Mouse (Mus musculus): Measurements from ENCODE around the gene Gm15013. TPM values are rescaled to one million over a fixed set of nuclear protein-coding genes. Genes with fewer than 3 reads are reported as not detected.
"Not testable (repeated sequence)": the region's sequence is repeated elsewhere in the genome, so short reads cannot be mapped to it uniquely, and the experiment has no call there.

The Gm15013 gene
- total RNA-seq (2014; rRNA removed): not detected in 2 replicates
- not detected in 2 replicates for polyA plus RNA-seq (2012; rRNA removed)

GRCm38 (mm10) chrX:139714381-139714780, at the start of gene Gm15013:
Gene Gm15013 (minus strand): TSS chrX:139714481.
- no peaks in the 10 kb centered on the region for H3K4me1 ChIP-seq (ENCODE audit: control insufficient read depth, insufficient read depth, low read length)
- H3K36me3 ChIP-seq (ENCODE audit: control insufficient read depth, insufficient read depth, low read length): 0 out of 2 replicates have a peak, but pooled peaks cover 2% of the 10 kb centered on the region
- no peaks in the 10 kb centered on the region for H3K27me3 ChIP-seq (ENCODE audit: control insufficient read depth, insufficient read depth, low read length)
- no peaks in the 10 kb centered on the region for H3K79me2 ChIP-seq (ENCODE audit: control insufficient read depth, insufficient read depth, low read length)
- WGBS: 96% methylated on average over 8 of the region's 8 CpGs
- TF ChIP-seq CTCF (IDR thresholded peaks at IDR 0.05; ENCODE audit: low read depth, low read length): no peak
- TF ChIP-seq POLR2A (IDR thresholded peaks at IDR 0.05; ENCODE audit: extremely low read depth, insufficient read depth, low read length): no peak
- H3K9ac ChIP-seq (ENCODE audit: low read depth, low read length): no peak within 1 kb of the TSS
- DNase-seq (ENCODE audit: extremely low read depth, low read depth, low spot score): no peak
- H3K4me3 ChIP-seq (ENCODE audit: insufficient read depth, low read depth, low read length): no peak within 1 kb of the TSS
- no peak within 1 kb of the TSS for H3K27ac ChIP-seq (replicated peaks; ENCODE audit: insufficient read depth, low read depth, low read length)

- H3K4me1 ChIP-seq (ENCODE audit: control insufficient read depth, insufficient read depth, low read length): no peaks in the 10 kb centered on the region
- no peak overlapping the region for H3K27ac ChIP-seq (replicated peaks; ENCODE audit: insufficient read depth, low read depth, low read length)
- TF ChIP-seq POLR2A (IDR thresholded peaks at IDR 0.05; ENCODE audit: extremely low read depth, insufficient read depth, low read length): no peak
- peak; percentile 25 for TF ChIP-seq CTCF (IDR thresholded peaks at IDR 0.05; ENCODE audit: low read depth, low read length)
- DNase-seq (ENCODE audit: extremely low read depth, low read depth, low spot score): peak; percentile 18
- no peak overlapping the region for H3K4me3 ChIP-seq (ENCODE audit: insufficient read depth, low read depth, low read length)
- no peaks in the 10 kb centered on the region for H3K79me2 ChIP-seq (ENCODE audit: control insufficient read depth, insufficient read depth, low read length)
- WGBS: 37% methylated on average over 2 of the region's 2 CpGs
- no peaks in the 10 kb centered on the region for H3K36me3 ChIP-seq (ENCODE audit: control insufficient read depth, insufficient read depth, low read length)
- no peaks in the 10 kb centered on the region for H3K27me3 ChIP-seq (ENCODE audit: control insufficient read depth, insufficient read depth, low read length)
- H3K9ac ChIP-seq (ENCODE audit: low read depth, low read length): no peak overlapping the region
Observed at GRCm38 (mm10) chrX:139762546-139762945, 48.3 kb upstream of the Gm15013 start.

- not testable (repeated sequence) for H3K36me3 ChIP-seq (ENCODE audit: control insufficient read depth, insufficient read depth, low read length); H3K4me3 ChIP-seq (ENCODE audit: insufficient read depth, low read depth, low read length); H3K4me1 ChIP-seq (ENCODE audit: control insufficient read depth, insufficient read depth, low read length); H3K27me3 ChIP-seq (ENCODE audit: control insufficient read depth, insufficient read depth, low read length); H3K27ac ChIP-seq (replicated peaks; ENCODE audit: insufficient read depth, low read depth, low read length); H3K9ac ChIP-seq (ENCODE audit: low read depth, low read length); H3K79me2 ChIP-seq (ENCODE audit: control insufficient read depth, insufficient read depth, low read length); DNase-seq (ENCODE audit: extremely low read depth, low read depth, low spot score)
- 86% methylated on average over 3 of the region's 3 CpGs for WGBS
Observed at GRCm38 (mm10) chrX:139758634-139759033, 44.4 kb upstream of the Gm15013 start.

DNA sequence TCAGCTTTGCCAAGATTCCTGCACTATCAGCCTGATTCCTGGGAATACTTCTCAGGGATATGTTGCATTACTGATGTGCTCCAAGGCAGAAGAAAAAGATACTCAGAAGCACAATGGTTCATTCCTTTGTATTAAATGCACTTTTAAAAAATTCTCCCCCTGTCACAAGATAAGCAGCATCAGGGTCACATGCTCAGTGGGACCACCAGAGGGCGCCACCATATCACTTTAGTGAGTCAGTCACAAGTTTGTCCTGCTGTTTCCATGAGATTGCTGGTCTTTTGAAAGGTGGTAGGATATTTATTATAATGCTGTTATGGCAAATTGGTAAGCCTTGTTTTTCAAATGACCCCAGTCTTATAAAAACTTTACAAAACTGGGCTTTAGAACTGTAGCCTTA, 37.6 kb upstream of the Gm15013 start:
- no peak overlapping the region for H3K9ac ChIP-seq (ENCODE audit: low read depth, low read length)
- no peak overlapping the region for H3K4me3 ChIP-seq (ENCODE audit: insufficient read depth, low read depth, low read length)
- H3K27me3 ChIP-seq (ENCODE audit: control insufficient read depth, insufficient read depth, low read length): no peaks in the 10 kb centered on the region
- 35% methylated on average over 1 of the region's 1 CpGs for WGBS
- H3K4me1 ChIP-seq (ENCODE audit: control insufficient read depth, insufficient read depth, low read length): no peaks in the 10 kb centered on the region
- H3K79me2 ChIP-seq (ENCODE audit: control insufficient read depth, insufficient read depth, low read length): no peaks in the 10 kb centered on the region
- peak; percentile 23 for DNase-seq (ENCODE audit: extremely low read depth, low read depth, low spot score)
- peaks cover 6% of the 10 kb centered on the region for H3K36me3 ChIP-seq (ENCODE audit: control insufficient read depth, insufficient read depth, low read length)
- H3K27ac ChIP-seq (replicated peaks; ENCODE audit: insufficient read depth, low read depth, low read length): no peak overlapping the region
- TF ChIP-seq POLR2A (IDR thresholded peaks at IDR 0.05; ENCODE audit: extremely low read depth, insufficient read depth, low read length) (no peak), CTCF (IDR thresholded peaks at IDR 0.05; ENCODE audit: low read depth, low read length) (peak; percentile 62; the same call in 1 of the 2 replicates)

- WGBS: 51% methylated on average over 5 of the region's 5 CpGs
Observed at GRCm38 (mm10) chrX:139737066-139737465, 22.8 kb upstream of the Gm15013 start.

DNA sequence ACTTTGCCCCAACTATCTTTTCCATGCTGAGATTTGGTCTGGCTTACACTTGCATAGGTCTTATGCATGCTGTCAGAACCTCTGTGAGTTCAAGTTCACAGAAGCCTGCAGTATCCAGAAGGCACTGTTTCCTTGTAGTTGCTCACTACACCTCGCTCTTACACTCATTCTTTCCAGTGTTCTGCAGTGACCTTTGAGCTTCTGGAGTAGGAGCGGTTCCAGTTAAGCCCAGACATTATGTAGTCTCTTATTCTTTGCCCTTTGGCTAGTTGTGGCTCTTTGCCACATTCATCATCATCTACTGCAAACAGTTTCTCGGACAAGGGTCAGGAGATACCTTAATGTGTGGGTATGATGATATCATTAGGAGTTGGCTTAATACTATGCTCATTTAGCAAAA, 16.3 kb upstream of the Gm15013 start:
- H3K4me1 ChIP-seq (ENCODE audit: control insufficient read depth, insufficient read depth, low read length): peaks cover 4% of the 10 kb centered on the region; the same call in 1 of the 2 replicates
- no peak overlapping the region for H3K9ac ChIP-seq (ENCODE audit: low read depth, low read length)
- H3K27ac ChIP-seq (replicated peaks; ENCODE audit: insufficient read depth, low read depth, low read length): no peak overlapping the region
- H3K4me3 ChIP-seq (ENCODE audit: insufficient read depth, low read depth, low read length): no peak overlapping the region
- H3K79me2 ChIP-seq (ENCODE audit: control insufficient read depth, insufficient read depth, low read length): no peaks in the 10 kb centered on the region
- no peaks in the 10 kb centered on the region for H3K27me3 ChIP-seq (ENCODE audit: control insufficient read depth, insufficient read depth, low read length)
- 44% methylated on average over 3 of the region's 3 CpGs for WGBS
- peak; percentile 72 for DNase-seq (ENCODE audit: extremely low read depth, low read depth, low spot score)
- H3K36me3 ChIP-seq (ENCODE audit: control insufficient read depth, insufficient read depth, low read length): peaks cover 9% of the 10 kb centered on the region; the same call in 1 of the 2 replicates
- TF ChIP-seq POLR2A (IDR thresholded peaks at IDR 0.05; ENCODE audit: extremely low read depth, insufficient read depth, low read length) (no peak), CTCF (IDR thresholded peaks at IDR 0.05; ENCODE audit: low read depth, low read length) (no peak)

More at GRCm38 (mm10) chrX:139737066-139737465, 22.8 kb upstream of the Gm15013 start:
- no peak for TF ChIP-seq CTCF (IDR thresholded peaks at IDR 0.05; ENCODE audit: low read depth, low read length)
- no peak for TF ChIP-seq POLR2A (IDR thresholded peaks at IDR 0.05; ENCODE audit: extremely low read depth, insufficient read depth, low read length)
- Histone ChIP-seq H3K9ac (ENCODE audit: low read depth, low read length) (no peak overlapping the region), H3K27me3 (ENCODE audit: control insufficient read depth, insufficient read depth, low read length) (no peaks in the 10 kb centered on the region), H3K79me2 (ENCODE audit: control insufficient read depth, insufficient read depth, low read length) (no peaks in the 10 kb centered on the region), H3K4me1 (ENCODE audit: control insufficient read depth, insufficient read depth, low read length) (no peaks in the 10 kb centered on the region), H3K36me3 (ENCODE audit: control insufficient read depth, insufficient read depth, low read length) (peaks cover 7% of the 10 kb centered on the region; the same call in 1 of the 2 replicates), H3K27ac (replicated peaks; ENCODE audit: insufficient read depth, low read depth, low read length) (no peak overlapping the region), H3K4me3 (ENCODE audit: insufficient read depth, low read depth, low read length) (no peak overlapping the region)
- peak; percentile 71 for DNase-seq (ENCODE audit: extremely low read depth, low read depth, low spot score)

Measured in liver, adult 2 months (tissue).